Mouse (Mus musculus): ENCODE results near the gene Klc4.

- TF ChIP-seq MAFK (IDR thresholded peaks at IDR 0.05; ENCODE audit: insufficient read depth, low read depth, low read length) (no peak), ZNF384 (IDR thresholded peaks at IDR 0.05; ENCODE audit: low read depth, low read length) (no peak), CHD2 (IDR thresholded peaks at IDR 0.05; ENCODE audit: low read depth, low read length) (no peak), HCFC1 (IDR thresholded peaks at IDR 0.05; ENCODE audit: borderline replicate concordance, insufficient read depth, low read length) (no peak), ZC3H11A (IDR thresholded peaks at IDR 0.05; ENCODE audit: borderline replicate concordance, low read depth, low read length) (no peak)
These were observed 35.8 kb upstream of the Klc4 start for GRCm38 (mm10) chr17:46681466-46682118.

Measured in ES-E14 (cell line).